Mouse (Mus musculus): Measurements from ENCODE around the gene Eml2.

Gene Eml2

DNA sequence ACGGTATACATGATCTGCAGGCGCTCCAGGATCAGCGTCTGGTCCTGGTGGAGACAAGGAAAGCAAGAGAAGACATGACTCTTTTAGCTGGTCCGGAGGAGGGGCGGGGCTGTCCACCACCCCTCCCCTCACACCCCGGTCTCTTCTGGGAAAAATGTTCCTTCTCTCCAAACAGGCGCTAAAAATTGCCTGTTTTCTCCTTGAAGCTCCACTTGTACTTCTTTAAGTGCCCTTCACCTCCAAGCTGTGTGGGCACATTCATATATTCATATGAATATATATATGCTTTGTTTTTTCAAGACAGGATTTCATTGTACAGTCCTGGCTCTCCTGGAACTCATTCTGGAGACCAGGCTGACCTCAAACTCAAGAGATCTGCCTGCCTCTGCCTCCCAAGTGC is 13.3 kb upstream of the Eml2 start:
- no peak for DNase-seq (ENCODE audit: low read depth, low spot score)

DNA sequence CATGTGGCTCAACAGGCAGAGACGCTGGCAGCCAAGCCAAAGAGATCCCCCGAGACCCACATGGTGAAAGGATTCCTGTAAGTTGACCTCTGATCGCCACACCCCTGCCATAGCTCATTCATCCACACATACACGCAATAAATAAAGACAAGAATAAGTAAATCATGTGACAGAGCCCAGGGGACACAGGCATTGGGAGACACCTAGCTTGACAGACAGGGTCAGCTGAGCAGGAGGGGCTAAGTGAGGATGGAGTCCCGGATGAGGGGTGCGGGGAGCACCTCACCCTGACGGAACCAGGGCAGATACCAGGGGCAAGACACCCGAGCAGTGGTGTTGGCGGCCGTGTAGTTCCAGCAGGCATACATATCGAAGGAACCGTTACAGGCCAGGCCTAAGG is 12.5 kb upstream of the Eml2 start:
- DNase-seq (ENCODE audit: low read depth, low spot score), result no peak

DNA sequence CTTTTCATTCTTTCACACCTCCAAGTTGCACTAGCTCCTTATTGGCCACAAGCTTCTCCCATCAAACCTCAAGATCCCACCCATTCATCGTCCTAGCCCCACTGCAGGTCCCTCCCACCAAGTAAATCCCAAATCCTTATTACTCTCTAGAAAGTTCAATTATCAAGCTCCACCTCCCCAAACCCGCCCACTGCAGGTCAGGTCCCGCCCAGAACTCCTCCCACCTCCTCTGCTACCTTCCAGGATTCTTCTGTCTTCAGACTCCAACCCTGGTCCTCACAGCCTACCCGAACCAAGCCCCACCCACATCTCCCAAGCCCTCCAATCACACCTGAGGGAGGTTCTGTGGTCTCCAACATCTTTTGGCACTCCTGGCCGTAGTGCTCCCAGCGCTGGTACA is 12.0 kb upstream of the Eml2 start:
- no peak for DNase-seq (ENCODE audit: low read depth, low spot score)

DNA sequence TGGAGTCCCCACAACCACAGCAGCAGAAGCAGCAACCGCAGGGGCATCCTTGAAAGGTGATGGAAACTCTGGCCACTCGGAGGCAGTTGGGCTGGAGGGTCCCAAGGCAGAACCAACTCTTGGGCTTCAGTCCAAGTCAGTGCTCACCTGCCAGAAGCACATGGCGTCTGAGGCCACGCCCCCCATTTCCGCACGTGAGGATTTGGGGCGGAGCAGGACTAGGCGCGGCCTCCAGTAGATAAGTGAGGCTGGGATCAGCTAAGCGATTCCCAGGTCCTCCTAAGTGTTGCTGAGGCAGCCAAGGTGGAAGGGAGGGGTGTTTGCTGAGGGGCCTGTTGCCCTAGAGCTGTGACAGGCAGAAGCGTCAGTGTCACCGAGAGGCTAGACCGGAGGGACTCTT is 11.2 kb upstream of the Eml2 start:
- no peak for DNase-seq (ENCODE audit: low read depth, low spot score)

DNA sequence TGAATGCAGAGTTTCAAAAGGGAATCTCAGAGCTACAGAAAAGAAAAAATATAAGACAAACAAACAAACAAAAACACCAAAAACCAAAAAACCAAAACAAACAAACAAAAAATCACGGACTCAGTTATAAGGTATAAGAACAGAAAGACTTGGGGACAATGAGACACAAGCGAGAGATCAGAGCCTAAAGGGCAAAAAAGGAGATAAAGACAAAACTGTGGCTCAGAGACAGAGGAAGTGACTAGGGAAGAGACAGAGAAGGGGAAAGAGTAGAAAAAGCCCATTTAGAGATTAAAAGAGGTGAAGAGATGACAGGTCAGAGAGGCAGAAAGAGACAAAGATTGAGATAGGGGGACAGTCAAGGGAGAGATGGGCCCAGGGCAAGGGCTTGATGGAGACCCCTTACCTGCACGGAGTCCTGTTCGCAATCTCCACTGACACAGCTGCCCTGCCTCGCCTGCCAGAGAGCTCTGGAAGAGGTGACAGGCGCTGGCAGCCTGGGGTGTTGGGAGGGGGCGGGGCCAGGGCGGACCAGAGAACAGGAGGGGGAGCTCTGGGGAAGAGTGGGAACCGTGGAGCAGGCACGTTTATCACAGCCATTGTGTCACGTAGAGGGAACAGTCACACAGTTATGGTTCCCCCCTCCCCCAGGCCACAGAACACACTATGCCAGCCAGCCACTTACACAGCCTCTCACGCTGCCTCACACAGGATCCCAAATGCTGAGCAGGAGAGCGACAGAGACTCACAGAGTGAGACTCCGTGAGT is 10.4 kb upstream of the Eml2 start, which contains the start of gene Gipr:
TSS of gene Gipr (minus strand) at position 472 of the 768 bp plus-strand sequence.
- peak; percentile 65 for DNase-seq (ENCODE audit: low read depth, low spot score)

DNA sequence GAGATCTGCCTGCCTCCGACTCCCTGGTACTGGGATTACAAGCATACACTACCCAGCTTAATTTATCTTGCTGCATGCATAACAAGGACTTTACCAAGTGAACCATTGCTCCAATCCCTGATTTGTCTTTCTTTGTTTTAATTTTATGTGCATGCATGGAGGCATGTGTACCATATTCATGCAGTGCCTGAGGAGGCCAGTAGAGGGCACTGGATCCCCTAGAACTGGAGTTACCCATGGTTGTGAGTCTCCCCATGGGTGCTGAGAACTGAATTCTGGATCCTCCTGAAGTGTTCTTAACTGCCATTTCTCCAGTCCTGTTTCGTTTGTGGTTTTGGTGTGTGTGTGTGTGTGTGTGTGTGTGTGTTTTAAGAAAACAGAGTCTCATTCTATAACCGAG is 9.2 kb upstream of the Eml2 start:
- DNase-seq (ENCODE audit: low read depth, low spot score), result no peak

DNA sequence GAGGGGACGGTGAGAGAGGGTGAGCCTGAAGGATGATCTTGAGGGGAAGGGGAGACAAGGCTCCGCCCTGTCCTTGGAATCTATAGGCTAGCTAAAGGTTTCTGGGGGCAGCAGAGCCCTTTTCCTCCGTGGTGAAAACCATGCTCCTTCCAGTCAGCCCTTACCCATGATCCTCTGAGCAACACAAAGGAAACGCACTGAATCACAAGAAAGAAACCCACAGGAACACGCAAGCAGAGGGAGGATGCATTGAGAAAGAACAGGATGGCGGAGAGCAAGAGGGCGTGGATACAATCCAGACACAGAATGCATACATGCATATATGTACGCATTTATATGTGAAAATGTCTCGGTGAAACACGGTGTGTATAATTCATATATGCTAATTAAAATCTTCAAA is 6.7 kb upstream of the Eml2 start:
- no peak for DNase-seq (ENCODE audit: low read depth, low spot score)

DNA sequence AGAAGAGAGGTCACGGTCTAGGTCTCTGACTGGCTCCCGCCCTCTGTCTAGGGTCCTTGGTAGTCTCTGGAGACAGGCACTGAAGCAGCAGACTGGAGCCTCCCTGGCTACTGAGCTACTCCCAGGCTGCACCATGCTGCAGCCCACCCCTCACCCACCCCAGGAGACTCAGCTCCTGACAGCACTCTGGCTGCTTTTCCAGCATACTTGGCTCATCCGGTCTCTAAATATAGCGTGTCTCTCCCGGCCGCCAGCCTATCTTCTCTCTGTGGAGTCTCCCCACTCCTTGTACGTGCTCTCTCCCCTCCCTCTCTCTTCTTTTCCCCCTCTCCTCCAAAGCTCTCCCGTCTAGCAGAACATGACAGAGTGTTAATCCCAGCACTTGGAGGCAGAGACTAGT is 6.1 kb upstream of the Eml2 start:
- DNase-seq (ENCODE audit: low read depth, low spot score), result peak; percentile 93

DNA sequence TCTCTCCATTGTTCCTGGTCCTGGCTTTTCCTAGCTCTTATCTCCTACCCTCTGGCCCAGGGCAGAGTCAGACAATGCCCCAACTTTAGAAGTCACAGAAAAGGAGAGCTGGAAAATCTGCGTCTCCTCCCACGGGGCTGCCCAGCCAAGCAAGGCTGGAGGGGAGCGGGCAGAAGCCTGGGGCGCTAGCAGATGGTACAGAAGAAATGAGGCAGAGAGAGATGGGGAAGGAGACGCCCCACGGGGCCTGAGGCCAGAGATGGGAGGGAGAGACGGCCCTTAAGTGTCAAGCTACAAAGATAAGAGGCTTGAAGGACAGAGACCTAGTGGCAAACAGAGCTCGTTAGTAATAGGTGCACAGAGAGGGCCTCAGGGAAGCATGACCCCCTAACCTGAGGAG is 4.4 kb upstream of the Eml2 start:
- DNase-seq (ENCODE audit: low read depth, low spot score), result no peak

DNA sequence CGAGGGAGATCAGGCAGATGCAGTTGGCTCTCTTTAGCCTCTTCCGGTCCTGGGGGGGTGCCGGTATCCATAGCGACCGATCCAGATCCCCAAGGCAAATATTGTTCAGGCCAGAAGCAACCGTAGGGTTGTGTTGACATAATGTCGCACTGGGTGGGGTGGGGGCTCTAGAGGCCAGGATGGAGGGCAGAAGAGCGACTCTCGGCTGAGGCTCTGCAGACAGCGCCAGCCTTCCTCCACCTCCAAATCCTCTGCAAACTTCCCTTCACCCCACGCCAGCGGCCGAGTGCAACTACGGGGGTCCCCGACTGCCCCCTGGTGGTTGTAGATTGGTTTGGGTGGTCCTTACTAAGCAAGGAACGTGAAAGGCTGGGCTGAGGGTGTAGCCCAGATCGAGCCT is 3.3 kb upstream of the Eml2 start:
- peak; percentile 90 for DNase-seq (ENCODE audit: low read depth, low spot score)

DNA sequence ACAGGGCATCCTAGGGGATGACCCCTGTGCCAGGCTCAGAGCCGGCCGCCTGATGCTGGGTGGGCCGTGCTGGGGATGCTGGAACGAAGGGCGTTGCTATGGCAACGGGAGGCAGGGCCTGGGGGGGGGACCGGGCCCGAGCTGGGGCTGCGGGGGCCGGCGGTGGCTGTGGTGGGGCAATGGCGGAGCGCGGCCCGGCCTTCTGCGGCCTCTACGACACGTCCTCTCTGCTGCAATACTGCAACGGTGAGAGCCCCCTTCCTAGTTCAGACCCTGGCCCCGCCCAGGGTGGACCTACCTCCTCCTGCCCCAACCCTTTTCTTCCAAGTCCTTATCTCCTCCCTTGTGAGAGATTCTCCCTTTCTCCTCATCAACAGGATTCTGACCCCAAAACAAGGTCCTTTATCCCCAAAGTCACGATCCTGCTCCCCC is 311 bp downstream of the Eml2 start:
- no peak for DNase-seq (ENCODE audit: low read depth, low spot score)

DNA sequence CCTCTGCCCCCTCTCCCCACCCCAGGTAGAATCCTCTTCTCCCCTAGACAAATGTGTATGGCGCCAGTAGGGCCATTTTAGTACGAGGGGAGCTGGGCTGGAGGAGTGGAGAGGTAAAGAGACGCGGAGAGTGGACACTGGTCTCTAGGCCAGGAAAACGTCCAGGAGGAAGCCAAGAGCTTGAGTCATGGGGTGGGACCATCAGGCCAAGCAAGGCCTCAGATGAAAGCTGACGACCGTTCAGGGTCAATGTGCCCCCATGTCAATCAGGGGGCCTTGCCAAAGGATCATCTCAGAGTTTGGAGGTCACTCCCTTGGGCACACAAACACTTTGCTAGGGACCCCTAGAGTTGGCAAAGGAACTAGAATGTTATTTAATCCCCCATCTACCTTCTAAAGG is 995 bp downstream of the Eml2 start:
- no peak for DNase-seq (ENCODE audit: low read depth, low spot score)

DNA sequence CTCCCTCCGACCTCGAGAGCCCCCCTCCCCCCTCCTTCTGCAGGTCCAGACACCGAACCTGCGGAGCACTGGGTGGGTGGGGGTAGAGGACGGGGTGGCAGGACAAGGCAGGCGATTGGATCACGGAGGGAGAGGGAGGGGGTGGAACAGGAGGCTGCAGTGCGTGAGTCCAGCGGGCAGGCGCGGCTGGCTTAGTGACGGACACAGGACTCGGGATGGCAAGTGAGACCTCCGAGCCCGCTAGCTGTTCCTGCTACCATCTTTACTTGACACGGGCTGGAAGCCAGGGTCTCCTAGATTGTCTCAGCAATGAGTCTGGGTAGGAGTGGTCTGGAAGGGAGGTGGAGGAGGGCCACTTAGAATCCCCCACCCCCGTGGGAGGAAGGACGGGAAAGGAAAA is 1.8 kb downstream of the Eml2 start:
- peak; percentile 83 for DNase-seq (ENCODE audit: low read depth, low spot score)

DNA sequence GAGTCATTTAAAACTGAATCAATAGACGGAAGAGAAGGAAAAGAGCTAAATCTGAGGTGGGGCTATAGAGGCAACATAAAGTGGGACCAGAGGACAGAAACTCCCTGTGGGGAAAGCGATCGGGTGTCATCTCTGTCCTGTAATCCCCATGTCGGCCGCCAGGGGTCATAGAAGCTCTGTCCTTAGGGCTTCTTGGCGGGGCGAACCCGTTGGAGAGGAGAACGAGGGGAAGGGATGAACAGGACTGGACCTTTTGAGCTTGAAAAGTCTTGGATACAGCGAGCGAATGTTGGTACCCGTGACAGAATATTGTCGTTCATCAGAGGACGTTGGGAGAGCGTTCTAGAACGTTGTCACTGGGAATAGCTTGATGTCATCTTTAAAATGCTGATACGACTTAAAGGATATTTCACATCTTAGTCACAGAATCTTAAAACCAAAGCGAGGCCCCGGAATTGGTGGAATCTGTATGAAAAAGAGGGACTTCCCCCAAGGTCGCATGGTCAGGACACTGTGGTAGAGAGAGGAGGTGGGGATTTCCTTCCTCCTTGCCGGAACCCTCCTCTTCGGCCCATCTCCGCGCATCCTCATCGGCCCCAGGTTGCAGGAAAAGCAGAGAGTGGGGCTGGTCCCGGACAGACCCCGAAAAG is 2.3 kb downstream of the Eml2 start:
- DNase-seq (ENCODE audit: low read depth, low spot score), result peak; percentile 87

DNA sequence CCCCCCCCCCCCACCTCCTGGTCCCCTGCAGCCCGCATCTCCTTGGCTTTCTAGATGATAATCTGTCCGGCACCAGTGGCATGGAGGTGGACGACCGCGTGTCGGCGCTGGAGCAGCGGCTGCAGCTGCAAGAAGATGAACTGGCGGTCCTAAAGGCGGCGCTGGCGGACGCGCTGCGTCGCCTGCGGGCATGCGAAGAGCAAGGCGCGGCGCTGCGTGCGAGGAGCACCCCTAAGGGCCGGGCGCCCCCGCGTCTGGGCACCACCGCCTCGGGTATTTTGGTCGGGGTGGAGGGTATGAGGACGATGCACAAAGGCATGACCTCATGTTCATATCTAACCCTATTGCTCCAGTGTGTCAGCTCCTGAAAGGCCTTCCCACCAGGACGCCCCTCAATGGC is 3.0 kb downstream of the Eml2 start:
- DNase-seq (ENCODE audit: low read depth, low spot score), result peak; percentile 87

DNA sequence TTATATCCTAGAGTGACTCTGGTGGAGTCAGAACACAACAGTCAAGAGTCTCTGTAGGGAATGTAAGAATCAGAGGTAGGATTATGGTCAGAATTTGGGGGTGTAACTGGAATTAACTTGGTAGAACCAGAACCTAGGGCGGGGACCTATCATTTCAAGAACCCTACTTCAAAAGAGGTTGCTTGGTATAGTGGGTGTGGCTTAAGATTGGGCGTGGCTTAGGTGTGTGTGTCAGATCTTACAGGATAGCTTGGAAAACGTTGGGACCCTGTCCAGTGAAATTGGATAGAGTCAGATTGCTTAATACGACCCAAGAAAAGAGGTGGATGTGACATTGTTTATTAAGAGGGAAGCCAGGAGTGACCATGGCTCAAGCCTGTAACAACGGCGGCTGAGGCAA is 3.7 kb downstream of the Eml2 start:
- DNase-seq (ENCODE audit: low read depth, low spot score), result no peak

DNA sequence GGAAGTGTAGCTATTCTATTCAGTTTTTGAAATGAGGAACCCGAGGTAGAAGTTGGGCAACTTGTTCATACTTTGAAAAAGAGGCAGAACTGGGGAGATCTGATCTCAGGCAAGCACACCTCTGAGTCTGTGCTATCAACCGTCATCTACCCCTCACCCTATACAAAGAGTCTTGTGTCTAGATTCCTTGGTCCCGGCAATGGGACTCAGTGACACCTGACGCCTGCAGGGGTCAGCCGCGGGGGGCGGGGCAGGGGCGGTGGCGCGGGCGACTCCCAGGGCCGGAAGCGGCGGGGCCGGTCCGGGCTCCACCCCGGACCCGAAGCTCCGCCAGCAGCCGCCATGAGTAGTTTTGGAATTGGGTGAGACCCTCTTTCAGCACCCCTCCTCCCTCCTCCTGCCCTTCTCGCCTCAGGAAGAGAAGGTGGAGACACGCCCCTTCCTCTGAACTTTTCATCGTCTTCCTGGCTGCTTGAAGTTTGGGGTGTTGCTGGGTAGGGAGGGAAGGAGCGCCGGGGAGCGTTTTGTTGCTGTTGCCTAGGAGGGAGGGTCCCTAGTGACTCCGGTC is 4.7 kb downstream of the Eml2 start:
- DNase-seq (ENCODE audit: low read depth, low spot score), result no peak

DNA sequence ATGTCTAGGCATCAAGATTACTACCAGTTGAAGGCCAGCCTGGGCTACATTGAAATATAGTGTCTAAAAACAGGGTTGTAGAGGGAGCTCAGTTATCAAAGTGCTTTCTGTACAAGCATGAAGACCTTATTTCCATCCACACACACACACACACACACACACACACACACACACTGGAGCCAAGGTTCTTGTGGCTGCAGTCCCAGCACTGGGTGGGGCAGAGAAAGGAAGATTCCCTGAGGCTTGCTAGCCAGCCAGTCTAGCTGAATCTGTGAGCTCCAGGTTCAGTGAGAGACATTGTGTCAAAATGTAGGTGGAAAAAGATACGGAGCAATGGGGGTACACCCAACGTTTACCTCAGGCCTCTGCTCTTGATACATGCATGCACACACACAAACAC is 8.0 kb downstream of the Eml2 start:
- DNase-seq (ENCODE audit: low read depth, low spot score), result no peak

DNA sequence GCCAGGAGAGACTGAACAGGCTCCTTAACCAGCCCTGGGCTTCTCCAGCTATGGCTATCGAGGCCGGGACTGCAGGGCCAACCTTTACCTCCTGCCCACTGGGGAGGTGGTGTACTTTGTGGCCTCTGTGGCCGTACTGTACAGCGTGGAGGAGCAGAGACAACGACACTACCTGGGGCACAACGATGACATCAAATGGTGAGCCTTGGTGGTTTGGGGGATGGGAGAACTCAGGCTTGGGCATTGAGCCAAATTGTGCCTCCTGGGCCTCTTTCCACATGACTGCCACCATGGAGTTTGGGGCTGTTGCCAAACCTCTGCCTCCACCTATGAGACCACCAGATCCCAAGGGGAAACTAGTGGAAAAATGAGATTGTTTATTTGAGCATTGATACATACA is 8.5 kb downstream of the Eml2 start:
- no peak for DNase-seq (ENCODE audit: low read depth, low spot score)

DNA sequence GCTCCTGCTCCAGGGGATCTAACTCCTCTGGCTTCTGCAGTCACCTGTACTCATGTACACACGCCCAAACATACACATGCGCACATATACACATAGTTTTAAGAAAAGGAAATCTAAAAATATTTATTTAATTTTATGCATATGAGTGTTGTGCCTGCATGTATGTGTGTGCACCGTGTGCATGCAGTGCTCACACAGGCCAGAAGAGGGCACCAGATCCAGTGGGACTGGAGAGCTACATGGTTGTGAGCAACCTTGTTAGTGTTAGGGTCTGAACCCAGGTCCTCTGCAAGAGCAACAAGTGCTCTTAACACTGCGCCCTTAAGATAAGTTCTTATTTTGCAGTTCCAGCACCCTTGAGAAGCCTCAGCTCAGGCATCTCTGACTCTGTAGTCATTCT is 18.5 kb downstream of the Eml2 start:
- no peak for DNase-seq (ENCODE audit: low read depth, low spot score)

DNA sequence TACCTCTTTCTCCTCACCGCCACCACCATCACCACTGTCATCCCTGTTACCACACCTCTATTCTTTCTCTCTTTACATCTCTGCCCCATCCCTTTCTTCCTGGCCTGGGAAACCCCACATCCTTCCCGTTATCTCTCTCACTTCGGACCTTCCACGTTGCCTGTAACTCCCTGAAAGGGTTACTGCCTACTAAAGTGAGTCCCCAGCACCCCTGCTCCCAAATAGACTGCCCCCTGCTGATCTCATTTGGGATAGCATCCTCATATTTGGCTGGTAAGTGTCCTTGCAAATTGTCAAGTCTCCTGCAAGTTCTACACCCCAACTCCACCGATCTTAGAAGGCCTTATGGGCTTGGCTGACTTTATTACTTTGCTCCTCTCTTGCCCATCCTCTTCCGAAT is 20.5 kb downstream of the Eml2 start:
- peak; percentile 82 for DNase-seq (ENCODE audit: low read depth, low spot score)

DNA sequence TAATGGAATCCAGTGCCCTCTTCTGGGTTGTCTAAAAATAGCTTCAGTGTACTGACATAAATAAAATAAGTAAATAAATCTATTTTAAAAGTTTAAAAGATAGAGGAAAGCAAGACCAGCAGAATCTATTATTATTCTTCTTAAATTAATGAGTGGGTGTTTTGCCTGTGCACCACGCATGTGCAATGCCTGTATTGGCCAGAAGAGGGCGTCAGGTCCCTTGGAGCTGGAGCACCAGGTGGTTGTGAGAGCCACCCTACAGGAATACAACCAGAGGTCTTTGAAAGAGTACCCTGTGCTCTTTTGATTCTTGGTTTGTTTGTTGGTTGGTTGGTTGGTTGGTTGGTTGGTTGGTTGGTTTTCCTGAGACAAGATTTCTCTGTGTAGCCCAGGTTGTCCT is 21.8 kb downstream of the Eml2 start:
- DNase-seq (ENCODE audit: low read depth, low spot score), result peak; percentile 51

DNA sequence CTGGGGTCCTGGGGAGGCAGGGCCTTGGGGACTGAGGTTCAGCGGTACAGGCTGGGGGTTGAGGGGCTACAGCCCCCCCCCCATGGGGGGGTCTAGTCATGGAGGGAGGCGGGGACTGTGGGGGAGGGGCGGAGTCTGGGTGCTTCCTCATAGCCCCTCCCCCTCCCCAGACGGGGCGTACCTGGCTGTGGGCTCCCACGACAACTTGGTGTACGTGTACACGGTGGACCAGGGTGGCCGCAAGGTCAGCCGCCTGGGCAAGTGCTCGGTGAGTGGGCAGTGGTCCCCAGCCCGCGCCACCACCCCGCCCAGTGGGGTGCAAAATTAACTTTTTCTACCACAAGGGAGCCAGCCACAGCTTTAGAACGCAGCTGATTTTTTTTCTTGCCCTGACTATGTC is 25.4 kb downstream of the Eml2 start:
- no peak for DNase-seq (ENCODE audit: low read depth, low spot score)

All from brain, adult 2 months (tissue).